Mouse (Mus musculus) kidney, postnatal 36 days (tissue): ENCODE measurements around the gene Siglech.
A peak's percentile ranks its signal among the peaks of the same experiment; 100 is the strongest.
"Not testable (repeated sequence)": the region's sequence is repeated elsewhere in the genome, so short reads cannot be mapped to it uniquely, and the experiment has no call there.

ENCODE experiments used
- DNase-seq, 2 experiments: peaks; one replicate each; pipeline ENCODE4 v3.0.0; 2021 to 2022; ENCODE audit warnings: mixed read lengths in 2 of 2

Siglech gene

DNA sequence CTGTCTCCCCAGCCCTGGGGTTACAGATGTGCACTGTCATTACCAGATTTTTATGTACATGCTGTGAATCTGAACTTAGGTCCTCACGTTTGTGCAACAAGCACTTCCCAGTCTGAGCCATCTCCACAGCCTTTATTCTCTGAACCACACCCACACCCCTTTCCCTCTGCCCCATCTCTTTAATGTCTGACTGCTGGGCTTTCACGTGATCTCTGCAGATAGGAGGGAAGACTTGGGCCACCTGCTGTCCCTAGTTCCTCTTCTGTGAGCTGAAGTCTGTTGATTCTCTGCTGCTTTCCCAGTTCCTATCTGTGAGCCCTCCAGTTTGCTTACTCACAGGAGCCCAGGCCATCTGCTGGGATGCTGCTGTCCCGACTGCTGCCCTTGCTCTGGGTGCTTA is at the start of gene Siglech:
Gene Siglech (plus strand): TSS at position 253 of the 400 bp plus-strand sequence.
- DNase-seq = no peak

DNA sequence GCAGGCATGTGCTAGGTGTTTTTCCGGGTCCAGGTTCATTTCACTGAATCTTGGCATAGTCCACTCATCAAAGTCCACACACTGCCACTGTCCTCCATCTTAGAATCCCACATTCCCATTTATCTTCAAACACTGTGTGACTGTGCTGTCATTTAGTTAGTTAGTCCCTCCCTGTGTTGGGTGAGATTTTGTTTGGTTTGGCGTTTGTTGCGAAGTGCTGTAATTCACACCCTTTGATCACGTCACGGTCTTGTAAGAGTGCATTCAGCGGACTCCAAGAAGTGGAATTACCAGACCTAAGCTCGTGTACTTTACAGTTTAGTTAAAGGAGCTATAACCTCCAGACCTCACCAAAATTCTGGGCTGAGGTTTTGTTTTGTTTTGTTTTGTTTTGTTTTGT is 45.3 kb upstream of the Siglech start:
- no peak for DNase-seq

DNA sequence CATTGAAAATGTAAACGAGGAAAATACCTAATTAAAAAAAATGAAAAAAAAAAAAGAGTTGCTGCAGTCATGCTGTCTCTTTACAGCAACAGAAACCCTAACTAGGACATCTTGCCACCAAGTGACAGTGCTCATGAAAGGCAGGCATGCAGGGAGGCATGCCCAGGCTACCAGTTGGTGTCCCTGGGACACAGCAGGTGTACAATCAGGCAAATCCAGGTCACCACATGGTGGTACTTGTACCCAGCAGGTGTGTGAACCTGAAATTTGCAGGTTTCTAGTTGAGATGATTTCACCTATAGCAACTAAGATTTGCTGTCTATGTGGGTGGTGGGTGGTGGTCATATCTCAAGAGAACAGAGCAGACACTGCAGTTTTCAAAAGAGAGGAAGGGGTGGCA is 39.1 kb upstream of the Siglech start:
- DNase-seq = no peak

DNA sequence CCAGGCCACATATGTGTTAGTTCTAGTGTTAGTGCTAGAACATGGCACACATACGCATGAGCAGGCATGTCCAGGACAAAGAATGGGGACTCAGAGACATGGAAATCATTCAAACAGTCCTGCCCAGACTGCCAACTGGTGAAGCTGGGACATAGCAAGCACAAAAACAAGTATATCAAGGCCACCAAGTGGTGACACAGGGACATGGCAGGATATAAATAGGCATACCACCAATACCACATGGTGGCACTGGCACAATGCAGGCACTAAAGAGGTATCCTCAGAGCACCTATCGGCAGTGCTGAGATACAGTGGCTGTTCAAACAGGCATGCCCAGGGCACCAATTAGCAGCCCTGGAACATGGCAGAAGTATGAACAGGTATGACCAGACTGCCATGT is 33.5 kb upstream of the Siglech start:
- DNase-seq = no peak

DNA sequence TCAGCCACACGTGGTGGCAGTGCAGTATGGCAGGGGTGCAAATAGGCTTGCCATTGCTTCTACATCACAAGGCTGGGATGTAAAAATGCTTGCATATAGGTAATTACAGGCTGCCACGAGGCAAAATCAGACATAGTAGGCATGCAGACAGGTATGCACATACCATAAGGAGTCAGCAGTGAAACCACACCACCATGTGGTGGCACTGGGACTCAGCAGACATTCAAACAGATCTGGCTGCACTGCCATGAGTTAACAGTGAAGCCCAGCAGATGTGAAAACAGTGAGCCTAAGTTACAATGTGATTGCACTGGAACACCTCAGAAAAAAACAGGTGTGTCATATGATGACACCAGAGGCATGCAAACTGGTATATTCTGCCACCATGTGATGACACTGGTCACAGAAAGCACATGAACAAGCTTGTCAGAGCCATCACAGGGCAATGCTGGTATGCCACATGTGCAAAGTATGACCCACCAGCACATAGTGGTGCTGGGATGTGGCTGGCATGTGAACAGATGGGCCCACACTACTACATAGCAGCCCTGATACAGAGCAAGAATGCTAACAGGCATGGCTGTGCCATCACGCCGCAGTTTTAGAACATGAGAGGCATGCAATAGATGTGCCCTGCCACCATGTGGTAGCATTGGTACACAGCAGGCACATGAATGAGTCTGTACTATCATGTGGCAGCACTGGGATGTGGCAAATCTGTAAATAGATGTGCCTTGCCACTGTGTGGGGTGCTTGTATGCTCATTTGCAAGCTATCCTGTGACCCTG is 30.7 kb upstream of the Siglech start:
- peak; percentile 1 to 52 for DNase-seq

- no peak for DNase-seq
Observed at GRCm38 (mm10) chr7:55743614-55744267, 24.2 kb upstream of the Siglech start.

- no peak for DNase-seq
Observed at GRCm38 (mm10) chr7:55744566-55745220, 23.3 kb upstream of the Siglech start.

GRCm38 (mm10) chr7:55750841-55751240 is 17.1 kb upstream of the Siglech start:
- DNase-seq = no peak

GRCm38 (mm10) chr7:55759346-55759745 is 8.6 kb upstream of the Siglech start:
- no peak for DNase-seq

- no peak for DNase-seq
Observed at GRCm38 (mm10) chr7:55780011-55780410, 12.0 kb downstream of the Siglech start.

DNA sequence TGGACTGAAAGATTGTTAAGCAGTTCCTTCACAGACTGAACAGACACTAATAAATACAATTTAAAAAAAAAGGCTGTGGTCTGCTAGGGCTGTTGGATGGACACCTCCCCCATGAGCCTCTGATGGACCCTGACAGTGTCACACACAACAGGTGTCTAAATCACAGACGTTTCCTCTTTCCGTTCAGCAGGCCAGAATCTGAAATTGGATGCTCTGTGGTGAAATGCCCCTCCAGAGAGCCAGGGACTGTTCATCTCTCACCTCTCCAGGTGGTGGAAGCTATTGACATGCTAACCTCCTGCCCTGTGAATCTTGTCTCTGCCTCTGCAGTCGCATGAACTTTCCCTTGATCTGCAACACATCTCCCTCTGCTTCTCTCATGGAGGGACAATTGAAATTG is 14.5 kb downstream of the Siglech start:
- no peak for DNase-seq

GRCm38 (mm10) chr7:55784580-55784979 is 16.6 kb downstream of the Siglech start:
- DNase-seq = peak; percentile 12 to 21

GRCm38 (mm10) chr7:55790586-55790985 is 22.6 kb downstream of the Siglech start:
- DNase-seq = not testable (repeated sequence)

GRCm38 (mm10) chr7:55792280-55792679 is 24.3 kb downstream of the Siglech start:
- no peak for DNase-seq

GRCm38 (mm10) chr7:55793236-55793951 is 25.4 kb downstream of the Siglech start:
- DNase-seq = no peak

DNA sequence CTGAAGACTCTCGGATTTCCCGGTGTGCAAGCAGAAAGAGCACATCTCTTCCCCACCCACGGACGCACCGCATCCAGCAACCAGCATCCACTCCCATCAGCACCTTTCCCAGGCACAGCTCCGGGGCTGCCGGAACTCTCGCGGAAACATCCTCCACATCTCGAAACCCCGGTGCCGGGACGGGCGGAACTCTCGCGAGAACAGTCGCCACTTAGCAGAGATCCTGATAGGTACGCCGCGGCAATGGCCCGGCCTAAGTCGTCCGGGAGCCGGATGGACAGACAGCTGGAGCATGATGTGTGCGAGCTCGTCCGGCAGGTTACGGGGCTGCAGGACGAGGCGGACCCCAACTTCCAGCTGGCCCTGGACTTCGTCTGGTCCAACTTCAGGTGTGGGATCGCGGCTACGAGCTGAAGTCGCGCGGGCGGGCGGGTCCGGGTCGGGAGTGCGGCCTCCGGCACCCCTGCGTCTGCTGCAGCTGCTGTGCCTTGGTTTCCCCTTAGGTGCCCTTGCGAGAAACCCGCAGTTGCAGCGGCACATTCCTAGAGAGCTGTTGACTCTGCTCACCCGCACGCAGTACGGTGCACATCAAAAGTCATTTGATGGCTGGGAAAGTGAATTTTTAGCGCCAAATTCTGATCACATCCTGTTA is 26.1 kb downstream of the Siglech start, which contains the start of gene Tubgcp5:
Gene Tubgcp5 (plus strand): TSS at position 203 of the 652 bp plus-strand sequence.
- peak; percentile 99 for DNase-seq

- DNase-seq = no peak
Observed at GRCm38 (mm10) chr7:55799981-55800380, 32.0 kb downstream of the Siglech start.

- DNase-seq = no peak
Observed at GRCm38 (mm10) chr7:55809967-55810366, 42.0 kb downstream of the Siglech start.

DNA sequence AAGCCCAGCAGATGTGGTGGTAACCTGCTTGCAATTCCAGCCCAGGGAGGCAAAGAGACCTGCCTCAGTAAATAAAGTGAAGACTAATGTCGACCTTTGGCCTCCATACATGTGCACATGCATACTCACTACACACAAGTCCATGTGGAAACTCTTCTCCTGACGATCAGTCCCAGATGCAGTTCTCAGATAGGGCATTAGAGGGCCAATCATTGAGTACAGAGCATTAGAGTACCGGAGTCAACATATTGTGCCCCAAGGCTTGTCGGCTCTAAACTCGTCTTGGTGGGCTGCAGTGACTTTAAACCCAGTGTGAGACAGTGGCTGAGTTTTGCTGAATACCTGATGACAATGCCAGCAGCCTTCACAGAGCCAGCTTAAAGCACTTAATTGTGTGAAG is 56.5 kb downstream of the Siglech start:
- DNase-seq = no peak

GRCm38 (mm10) chr7:55827551-55827950 is 59.6 kb downstream of the Siglech start:
- no peak for DNase-seq
